Mouse (Mus musculus) limb, embryonic 14.5 days (tissue): ENCODE measurements at regions not wholly inside any gene's neighbourhood (a gene's known extent, or its start where the extent isn't known, plus 50 kb on each side); places are given as distances from the start of the nearest gene placed in this dataset.

Experiments used
- ATAC-seq: fragments of 200-750 bp; cut with Nextera tagmentation; 2 replicates; pipeline ENCODE4 v1.8.0; 2017; ENCODE audit warnings: low read depth, moderate number of reproducible peaks, moderate TSS enrichment; ENCODE audit not compliant: low FRiP score
- DNase-seq: peaks from one replicate; pipeline ENCODE4 v3.0.0-alpha.2; 2015; ENCODE audit warnings: low spot score
- H3K27ac ChIP-seq: fragments of 300-500 bp; sonication (generic); replicated peaks from 2 replicates; pipeline ENCODE4 v1.5.1; 2014; ENCODE audit warnings: low read depth, mild to moderate bottlenecking, low read length, moderate library complexity, mixed read lengths
- H3K27me3 ChIP-seq: fragments of 300-500 bp; sonication (generic); 2 replicates; pipeline ENCODE4 v1.6.1; 2014; ENCODE audit warnings: low read length, mixed read lengths; ENCODE audit not compliant: control insufficient read depth, insufficient read depth
- H3K36me3 ChIP-seq: fragments of 300-500 bp; sonication (generic); 2 replicates; pipeline ENCODE4 v1.6.1; 2014; ENCODE audit warnings: mild to moderate bottlenecking, low read length, moderate library complexity, mixed read lengths; ENCODE audit not compliant: control insufficient read depth, insufficient read depth
- H3K4me1 ChIP-seq: fragments of 300-500 bp; sonication (generic); 2 replicates; pipeline ENCODE4 v1.6.1; 2014; ENCODE audit warnings: antibody characterized with exemption, low read length, mixed read lengths; ENCODE audit not compliant: control insufficient read depth, insufficient read depth
- H3K4me2 ChIP-seq: fragments of 300-500 bp; sonication (generic); replicated peaks from 2 replicates; pipeline ENCODE4 v1.6.1; 2014; ENCODE audit warnings: low read depth, mild to moderate bottlenecking, low read length, moderate library complexity; ENCODE audit not compliant: severe bottlenecking
- H3K4me3 ChIP-seq: fragments of 300-500 bp; sonication (generic); replicated peaks from 2 replicates; pipeline ENCODE4 v1.5.1; 2014; ENCODE audit warnings: low read length
- H3K9ac ChIP-seq: fragments of 300-500 bp; sonication (generic); 2 replicates; pipeline ENCODE4 v1.6.1; 2014; ENCODE audit warnings: mild to moderate bottlenecking, low read depth, low read length, moderate library complexity; ENCODE audit not compliant: severe bottlenecking
- H3K9me3 ChIP-seq: fragments of 300-500 bp; sonication (generic); 2 replicates; pipeline ENCODE4 v1.6.1; 2016; ENCODE audit warnings: low read length; ENCODE audit not compliant: control insufficient read depth
- POLR2A ChIP-seq: fragments of 200-500 bp; IDR thresholded peaks from 2 replicates; pipeline ENCODE4 v1.8.0; 2012; ENCODE audit warnings: inconsistent platforms, mild to moderate bottlenecking, moderate library complexity, borderline replicate concordance; ENCODE audit not compliant: insufficient read depth, insufficient read length; ENCODE audit errors: extremely low read depth
- WGBS: fragments of 180-500 bp; shearing (Covaris S2); extraction: QIAGEN DNeasy Blood & Tissue Kit; methylation state at CpG from one replicate; pipeline ENCODE4 v1.1.7; 2014; 5-methylcytosine and 5-hydroxymethylcytosine counted together

- Histone ChIP-seq H3K36me3 (no peaks in the 10 kb centered on the region), H3K27me3 (no peaks in the 10 kb centered on the region), H3K27ac (no peak overlapping the region), H3K4me2 (no peak overlapping the region), H3K4me3 (no peak overlapping the region), H3K9ac (no peak overlapping the region), H3K9me3 (no peaks in the 10 kb centered on the region), H3K4me1 (peaks cover 11% of the 10 kb centered on the region)
- WGBS: 71% methylated on average over 4 of the region's 4 CpGs
- DNase-seq (no peak), ATAC-seq (no peak)
- no peak for TF ChIP-seq POLR2A
Observed at GRCm38 (mm10) chr16:8351424-8351823, 73.5 kb downstream of the Tmem114 start.

GRCm38 (mm10) chr16:8349148-8349547, 75.8 kb downstream of the Tmem114 start:
- H3K9me3 ChIP-seq: no peaks in the 10 kb centered on the region
- ATAC-seq (peak; percentile 68; the same call in 1 of the 2 replicates), DNase-seq (no peak)
- TF ChIP-seq POLR2A: no peak
- no peak overlapping the region for H3K4me3 ChIP-seq
- H3K36me3 ChIP-seq: no peaks in the 10 kb centered on the region
- H3K27me3 ChIP-seq: no peaks in the 10 kb centered on the region
- no peak overlapping the region for H3K9ac ChIP-seq
- WGBS: 16% methylated on average over 3 of the region's 3 CpGs
- no peak overlapping the region for H3K4me2 ChIP-seq
- peak overlapping the region; percentile 65; the same call in 1 of the 2 replicates for H3K27ac ChIP-seq
- peaks cover 11% of the 10 kb centered on the region for H3K4me1 ChIP-seq

- H3K4me3 ChIP-seq: no peak overlapping the region
- 31% methylated on average over 5 of the region's 5 CpGs for WGBS
- no peak overlapping the region for H3K9ac ChIP-seq
- no peaks in the 10 kb centered on the region for H3K9me3 ChIP-seq
- no peak for DNase-seq
- ATAC-seq: peak; percentile 53
- H3K27me3 ChIP-seq: no peaks in the 10 kb centered on the region
- peaks cover 11% of the 10 kb centered on the region for H3K4me1 ChIP-seq
- no peak for TF ChIP-seq POLR2A
- H3K4me2 ChIP-seq: no peak overlapping the region
- H3K27ac ChIP-seq: peak overlapping the region; percentile 65
- H3K36me3 ChIP-seq: no peaks in the 10 kb centered on the region
Observed at GRCm38 (mm10) chr16:8348645-8349044, 76.3 kb downstream of the Tmem114 start.

GRCm38 (mm10) chr16:8345216-8345615, 79.7 kb downstream of the Tmem114 start:
- H3K9me3 ChIP-seq: no peaks in the 10 kb centered on the region
- no peak overlapping the region for H3K4me3 ChIP-seq
- no peak overlapping the region for H3K9ac ChIP-seq
- no peak overlapping the region for H3K4me2 ChIP-seq
- no peaks in the 10 kb centered on the region for H3K36me3 ChIP-seq
- no peaks in the 10 kb centered on the region for H3K27me3 ChIP-seq
- peaks cover 11% of the 10 kb centered on the region for H3K4me1 ChIP-seq
- WGBS: 83% methylated on average over 7 of the region's 7 CpGs
- no peak for TF ChIP-seq POLR2A
- DNase-seq (no peak), ATAC-seq (no peak)
- no peak overlapping the region for H3K27ac ChIP-seq

GRCm38 (mm10) chr16:8333081-8333710, 91.7 kb downstream of the Tmem114 start:
- Histone ChIP-seq H3K27ac (no peak overlapping the region), H3K9ac (peak overlapping the region; percentile 22; the same call in 1 of the 2 replicates), H3K4me1 (peaks cover 5% of the 10 kb centered on the region; the same call in 1 of the 2 replicates), H3K9me3 (no peaks in the 10 kb centered on the region), H3K4me3 (no peak overlapping the region), H3K4me2 (no peak overlapping the region), H3K27me3 (no peaks in the 10 kb centered on the region), H3K36me3 (no peaks in the 10 kb centered on the region)
- DNase-seq: peak; percentile 18
- WGBS: 34% methylated on average over 8 of the region's 8 CpGs
- TF ChIP-seq POLR2A: no peak
- ATAC-seq: no peak; the same call in 1 of the 2 replicates
